Mouse (Mus musculus) liver, adult 2 months (tissue): ENCODE data around the gene Vegfd. TPM values are rescaled to one million over a fixed set of nuclear protein-coding genes. Genes with fewer than 3 reads are reported as not detected.

Source experiments
- DNase-seq: peaks from one replicate; pipeline ENCODE4 v3.0.0-alpha.2; 2011; ENCODE audit warnings: low read depth, low spot score; ENCODE audit errors: extremely low read depth
- H3K27ac ChIP-seq: fragments of 200-500 bp; replicated peaks from 2 replicates; pipeline ENCODE4 v1.5.1; 2012; ENCODE audit warnings: low read depth, mild to moderate bottlenecking, control low read depth, inconsistent platforms, low read length; ENCODE audit not compliant: insufficient read depth
- H3K27me3 ChIP-seq: fragments of 200-500 bp; 2 replicates; pipeline ENCODE4 v1.6.1; 2012; ENCODE audit warnings: mild to moderate bottlenecking, moderate library complexity, low read length, inconsistent platforms; ENCODE audit not compliant: control insufficient read depth, insufficient read depth
- H3K36me3 ChIP-seq: fragments of 200-500 bp; 2 replicates; pipeline ENCODE4 v1.6.1; 2012; ENCODE audit warnings: low read length, inconsistent platforms; ENCODE audit not compliant: control insufficient read depth, insufficient read depth
- H3K4me1 ChIP-seq: fragments of 200-500 bp; 2 replicates; pipeline ENCODE4 v1.6.1; 2011; ENCODE audit warnings: low read length; ENCODE audit not compliant: control insufficient read depth, insufficient read depth
- H3K4me3 ChIP-seq: fragments of 200-500 bp; 2 replicates; pipeline ENCODE4 v1.5.1; 2011; ENCODE audit warnings: low read depth, mild to moderate bottlenecking, control low read depth, low read length, moderate library complexity; ENCODE audit not compliant: insufficient read depth
- H3K79me2 ChIP-seq: fragments of 200-500 bp; 2 replicates; pipeline ENCODE4 v1.6.1; 2012; ENCODE audit warnings: inconsistent platforms, mild to moderate bottlenecking, low read length, moderate library complexity; ENCODE audit not compliant: control insufficient read depth, insufficient read depth
- H3K9ac ChIP-seq: fragments of 200-500 bp; 2 replicates; pipeline ENCODE4 v1.6.1; 2012; ENCODE audit warnings: low read depth, mild to moderate bottlenecking, control low read depth, inconsistent platforms, low read length
- CTCF ChIP-seq: fragments of 200-500 bp; IDR thresholded peaks from 2 replicates; pipeline ENCODE4 v1.5.1; 2011; ENCODE audit warnings: low read depth, low read length, control low read depth
- POLR2A ChIP-seq: fragments of 200-500 bp; IDR thresholded peaks from 2 replicates; pipeline ENCODE4 v1.6.1; 2011; ENCODE audit warnings: low read length, control low read depth; ENCODE audit not compliant: insufficient read depth; ENCODE audit errors: extremely low read depth
- WGBS: fragments of 180-500 bp; shearing (Covaris S2); methylation state at CpG from one replicate; pipeline ENCODE4 v1.1.7; 2018; 5-methylcytosine and 5-hydroxymethylcytosine counted together
- polyA plus RNA-seq: library from polyadenylated mRNA; depleted of rRNA; stranded (reverse); fragments of >200 nt; gene quantifications from 2 replicates; pipeline ENCODE4 v1.2.3, GENCODE M21; 2012
- total RNA-seq: library from RNA; depleted of rRNA; stranded (reverse); fragments of >200 nt; gene quantifications from 2 replicates; pipeline ENCODE4 v1.2.3, GENCODE M21; 2014

Gene Vegfd
- total and polyA plus RNA-seq, 2 experiments = 1.0 to 1.2 TPM

GRCm38 (mm10) chrX:164420518-164420917 lies 47.3 kb downstream of the Vegfd start:
- peak overlapping the region; percentile 74; the same call in 1 of the 2 replicates for H3K4me3 ChIP-seq
- no peaks in the 10 kb centered on the region for H3K79me2 ChIP-seq
- no peaks in the 10 kb centered on the region for H3K4me1 ChIP-seq
- no peak overlapping the region for H3K27ac ChIP-seq
- WGBS = 22% methylated on average over 3 of the region's 3 CpGs
- peaks cover 6% of the 10 kb centered on the region; the same call in 1 of the 2 replicates for H3K36me3 ChIP-seq
- H3K9ac ChIP-seq = no peak overlapping the region
- no peak for DNase-seq
- no peaks in the 10 kb centered on the region for H3K27me3 ChIP-seq
- TF ChIP-seq POLR2A (no peak), CTCF (no peak)

DNA sequence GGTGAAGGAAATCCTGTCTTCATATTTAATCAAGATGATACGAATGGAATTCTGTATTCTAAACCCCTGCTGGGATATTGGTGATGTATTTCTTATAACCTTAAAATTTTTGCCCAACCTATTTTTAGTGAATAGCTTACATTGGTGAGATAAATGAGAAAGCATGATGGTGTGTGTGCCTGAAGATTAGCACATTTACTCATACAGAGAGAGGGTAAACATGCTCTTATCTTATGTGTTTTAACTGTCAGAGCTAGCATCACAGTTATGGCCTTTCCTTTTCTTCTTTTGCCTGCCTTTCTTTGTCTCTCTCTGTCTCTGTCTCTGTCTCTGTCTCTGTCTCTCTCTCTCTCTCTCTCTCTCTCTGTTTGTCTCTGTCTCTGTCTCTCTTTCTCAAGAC lies 51.6 kb downstream of the Vegfd start:
- DNase-seq = no peak
- H3K4me1 ChIP-seq = no peaks in the 10 kb centered on the region
- WGBS = 88% methylated on average over 1 of the region's 1 CpGs
- H3K79me2 ChIP-seq = no peaks in the 10 kb centered on the region
- H3K27me3 ChIP-seq = no peaks in the 10 kb centered on the region
- H3K4me3 ChIP-seq = no peak overlapping the region
- peaks cover 9% of the 10 kb centered on the region; the same call in 1 of the 2 replicates for H3K36me3 ChIP-seq
- TF ChIP-seq CTCF (no peak), POLR2A (no peak)
- H3K27ac ChIP-seq = no peak overlapping the region
- no peak overlapping the region for H3K9ac ChIP-seq

GRCm38 (mm10) chrX:164427295-164427694 lies 54.1 kb downstream of the Vegfd start:
- WGBS = 90% methylated on average over 4 of the region's 4 CpGs

GRCm38 (mm10) chrX:164428224-164428623 lies 55.0 kb downstream of the Vegfd start:
- no peak for DNase-seq
- peaks cover 4% of the 10 kb centered on the region; the same call in 1 of the 2 replicates for H3K36me3 ChIP-seq
- TF ChIP-seq CTCF (no peak), POLR2A (no peak)
- no peaks in the 10 kb centered on the region for H3K79me2 ChIP-seq
- H3K9ac ChIP-seq = no peak overlapping the region
- H3K4me1 ChIP-seq = peaks cover 11% of the 10 kb centered on the region
- H3K27me3 ChIP-seq = no peaks in the 10 kb centered on the region
- H3K4me3 ChIP-seq = no peak overlapping the region
- H3K27ac ChIP-seq = no peak overlapping the region
- 54% methylated on average over 2 of the region's 2 CpGs for WGBS

More at GRCm38 (mm10) chrX:164427295-164427694, 54.1 kb downstream of the Vegfd start:
- Histone ChIP-seq H3K27ac (no peak overlapping the region), H3K27me3 (no peaks in the 10 kb centered on the region), H3K4me3 (no peak overlapping the region), H3K9ac (no peak overlapping the region), H3K4me1 (peaks cover 11% of the 10 kb centered on the region), H3K79me2 (no peaks in the 10 kb centered on the region), H3K36me3 (peaks cover 9% of the 10 kb centered on the region; the same call in 1 of the 2 replicates)
- TF ChIP-seq POLR2A = no peak
- no peak for TF ChIP-seq CTCF
- no peak for DNase-seq

DNA sequence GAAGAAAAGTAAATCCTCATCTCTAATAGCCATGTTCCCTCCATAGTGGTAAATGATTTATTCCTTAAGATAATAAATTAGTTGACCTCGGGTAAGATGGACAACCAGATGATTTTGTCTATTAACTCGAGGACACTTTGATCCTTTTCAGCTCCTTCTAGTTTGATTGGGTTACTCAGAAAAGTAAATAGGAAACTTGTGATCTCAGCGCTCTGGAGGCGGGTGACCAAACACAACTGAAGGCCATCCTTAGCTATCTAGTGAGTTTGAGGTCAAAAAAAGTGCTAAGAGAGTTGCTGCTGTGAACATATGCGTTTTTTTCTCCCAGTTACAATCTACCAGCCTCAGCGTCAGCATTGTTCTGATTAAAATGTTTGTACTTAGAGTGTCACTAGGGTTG lies 57.4 kb downstream of the Vegfd start:
- Histone ChIP-seq H3K27ac (no peak overlapping the region), H3K79me2 (no peaks in the 10 kb centered on the region), H3K4me3 (no peak overlapping the region), H3K4me1 (peaks cover 11% of the 10 kb centered on the region), H3K9ac (no peak overlapping the region), H3K36me3 (peaks cover 2% of the 10 kb centered on the region; the same call in 1 of the 2 replicates), H3K27me3 (no peaks in the 10 kb centered on the region)
- TF ChIP-seq POLR2A = no peak
- no peak for TF ChIP-seq CTCF
- 23% methylated on average over 6 of the region's 6 CpGs for WGBS
- peak; percentile 43 for DNase-seq

DNA sequence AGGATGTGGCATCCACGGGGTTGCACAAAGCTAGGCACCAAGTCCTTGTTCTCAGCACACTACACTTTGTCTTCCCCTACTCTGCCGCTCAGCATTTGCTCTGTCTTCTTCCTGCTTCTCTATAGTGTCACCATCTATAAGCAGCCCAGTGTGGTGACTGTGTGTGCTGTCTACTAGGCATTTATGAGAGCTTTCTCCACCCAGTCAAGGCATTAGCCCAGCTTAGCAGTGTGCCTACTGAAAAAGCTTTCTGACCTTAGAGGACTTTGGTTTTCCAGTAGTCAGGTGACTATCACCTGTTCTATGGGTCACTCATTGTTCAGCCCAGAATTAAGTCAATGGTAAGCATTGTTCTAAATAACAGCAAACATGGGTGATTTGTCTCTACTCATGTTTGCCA lies 58.0 kb downstream of the Vegfd start:
- Histone ChIP-seq H3K36me3 (peaks cover 2% of the 10 kb centered on the region; the same call in 1 of the 2 replicates), H3K27me3 (no peaks in the 10 kb centered on the region), H3K27ac (peak overlapping the region; percentile 67), H3K79me2 (no peaks in the 10 kb centered on the region), H3K9ac (no peak overlapping the region), H3K4me1 (peaks cover 13% of the 10 kb centered on the region), H3K4me3 (no peak overlapping the region)
- TF ChIP-seq CTCF = no peak
- TF ChIP-seq POLR2A = no peak
- DNase-seq = no peak
- 82% methylated on average over 2 of the region's 2 CpGs for WGBS
